Mouse (Mus musculus) cerebellum, postnatal 4 days (tissue): ENCODE measurements around the gene Camta1.

Experiments
- DNase-seq, 2 experiments: peaks; one replicate each; pipeline ENCODE4 v3.0.0; 2022; ENCODE audit warnings: low spot score in 2 of 2, mixed read lengths in 1 of 2

Camta1 gene

GRCm38 (mm10) chr4:151738875-151739274, 122.8 kb downstream of the Camta1 start:
- DNase-seq: no peak

GRCm38 (mm10) chr4:151738280-151738679, 123.4 kb downstream of the Camta1 start:
- DNase-seq: peak in 1 of 2 experiments; percentile 42

DNA sequence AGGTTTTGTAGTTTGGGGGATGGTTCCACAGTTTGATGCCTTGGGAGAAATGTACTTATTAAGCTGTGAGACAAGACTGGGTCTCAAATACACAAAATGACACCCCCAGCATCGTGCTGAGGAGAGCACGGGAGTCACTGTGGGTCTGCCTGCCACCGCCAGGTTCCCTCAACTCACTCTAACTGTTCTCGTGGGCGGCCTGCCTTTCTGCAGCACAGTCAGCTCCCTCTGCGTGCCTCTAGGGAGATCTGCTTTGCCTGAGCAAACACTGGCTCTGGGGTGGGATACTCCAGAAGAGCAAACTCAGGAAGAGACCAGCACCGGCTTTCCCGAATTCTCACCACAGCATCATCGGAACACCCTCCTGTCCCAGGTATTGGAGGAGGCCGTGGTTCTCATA, 129.0 kb downstream of the Camta1 start:
- no peak for DNase-seq

DNA sequence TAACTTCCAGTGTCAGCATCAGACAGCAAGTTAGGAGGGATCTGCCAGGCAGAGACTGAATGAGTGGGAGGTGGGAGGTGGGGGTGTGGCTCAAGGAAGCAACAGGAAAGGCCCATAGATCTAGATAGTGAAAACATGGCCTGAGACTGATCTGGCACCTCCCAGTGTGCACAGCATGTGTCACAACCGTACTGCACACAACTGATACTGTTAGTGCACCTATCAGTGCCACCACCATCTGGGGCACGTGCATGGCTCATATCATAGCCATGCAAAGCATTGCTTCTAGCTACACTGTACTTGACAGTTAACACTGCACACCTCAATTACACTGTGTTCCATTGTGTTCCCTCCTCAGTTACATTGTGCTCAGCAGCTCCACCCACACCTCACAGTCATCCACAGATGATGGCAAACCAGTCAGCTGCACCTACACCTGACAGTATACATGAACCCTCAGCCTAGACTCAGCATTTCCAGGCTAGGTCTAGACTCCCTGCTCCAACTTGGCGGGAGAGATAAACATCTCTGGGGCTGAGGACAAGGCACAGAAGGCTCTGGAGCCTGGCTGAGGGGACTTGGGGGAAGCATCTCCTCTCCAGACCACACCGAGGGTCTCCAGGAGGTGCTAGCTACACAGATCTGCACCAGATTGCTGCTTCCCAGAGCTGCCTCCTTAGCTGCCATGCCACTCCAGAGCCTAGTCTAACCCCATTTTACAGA, 131.5 kb downstream of the Camta1 start:
- no peak for DNase-seq

DNA sequence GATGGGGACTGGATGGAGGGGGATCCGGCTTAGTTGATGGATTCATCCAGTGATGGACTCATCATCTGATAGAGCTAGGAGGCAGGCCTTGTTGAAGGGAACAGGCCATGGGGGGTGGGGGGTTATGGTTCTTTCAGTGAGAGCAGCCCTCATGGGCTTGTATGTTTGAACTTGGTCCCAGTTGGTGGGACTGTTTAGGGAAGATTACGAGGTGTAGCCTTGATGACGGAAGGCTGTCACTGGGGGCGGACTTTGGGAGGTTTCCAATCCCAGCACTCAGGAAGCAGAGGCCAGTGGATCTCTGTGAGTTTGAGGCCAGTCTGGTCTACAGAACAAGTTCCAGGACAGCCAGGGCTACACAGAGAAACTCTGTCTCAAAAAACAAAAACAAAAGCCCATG, 132.6 kb downstream of the Camta1 start:
- no peak for DNase-seq

GRCm38 (mm10) chr4:151728391-151729065, 133.1 kb downstream of the Camta1 start:
- no peak for DNase-seq

DNA sequence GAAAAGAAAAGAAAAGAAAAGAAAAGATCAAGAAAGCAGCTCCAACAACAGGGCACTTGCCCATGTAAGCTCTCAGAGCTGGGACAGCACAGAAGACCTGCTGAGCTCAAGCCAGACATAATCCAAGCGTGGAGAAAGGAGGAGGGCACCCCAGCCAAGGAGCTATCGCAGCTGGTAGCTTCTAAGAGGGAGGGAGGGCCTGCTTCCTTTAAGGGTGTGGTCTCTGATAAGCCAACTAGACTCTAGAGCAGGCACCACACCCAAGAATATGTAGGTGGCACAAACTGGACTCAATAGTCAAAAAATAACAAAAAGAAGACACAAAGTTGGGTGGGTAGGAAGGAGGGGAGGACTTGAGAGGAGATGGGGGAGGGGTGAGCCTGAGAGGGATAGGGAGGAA, 135.3 kb downstream of the Camta1 start:
- no peak for DNase-seq

DNA sequence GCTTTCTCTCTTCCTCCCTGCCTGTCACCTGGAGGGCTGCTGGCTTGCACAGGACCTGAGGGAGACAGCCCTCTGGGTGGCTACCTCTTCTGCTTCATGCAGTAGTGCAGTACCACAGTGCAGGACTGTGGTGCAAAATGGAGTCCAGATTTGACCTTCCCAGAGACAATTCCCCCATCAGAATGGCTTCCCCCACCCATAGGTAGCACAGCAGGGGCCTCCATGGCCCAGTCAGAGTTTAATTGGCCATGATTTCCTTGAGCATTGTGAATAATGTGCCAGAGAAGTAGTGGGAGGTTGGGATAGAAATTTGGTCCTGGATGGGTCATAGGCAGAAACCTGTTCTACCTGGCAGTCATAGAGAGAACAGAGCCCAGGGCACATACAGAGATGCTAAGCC, 136.8 kb downstream of the Camta1 start:
- DNase-seq: no peak

- DNase-seq: no peak
Observed at GRCm38 (mm10) chr4:151720722-151721467, 140.8 kb downstream of the Camta1 start.

DNA sequence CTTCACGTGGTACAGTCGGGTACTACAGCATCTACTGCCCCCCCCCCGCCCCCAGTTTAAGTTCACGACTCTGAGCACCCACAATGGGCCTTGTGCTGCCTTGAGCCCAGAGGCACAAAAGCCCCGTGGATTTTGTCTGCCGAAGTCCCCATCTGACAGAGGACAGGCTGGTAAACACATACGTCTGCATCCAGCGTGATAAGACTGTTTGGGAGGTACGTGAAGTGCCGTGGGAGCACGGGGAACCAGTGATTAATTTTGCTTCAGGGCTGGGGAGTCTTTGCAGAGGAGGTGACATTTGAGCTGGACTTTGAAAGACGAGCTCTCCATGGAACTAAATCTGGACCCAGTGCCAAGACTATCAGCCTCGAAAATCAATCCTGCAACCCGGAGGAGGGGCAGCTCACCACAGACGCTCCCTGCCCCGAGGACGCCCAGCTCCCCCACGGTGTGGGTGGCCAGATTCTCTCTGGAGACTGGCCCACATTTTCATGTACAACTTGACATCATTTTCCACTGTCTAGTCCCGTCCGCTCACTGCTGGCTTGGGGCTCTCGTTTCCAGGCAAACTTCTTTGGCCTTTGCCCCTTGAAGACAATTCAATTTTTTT, 142.7 kb downstream of the Camta1 start:
- DNase-seq: no peak

- no peak for DNase-seq
Observed at GRCm38 (mm10) chr4:151717864-151718263, 143.8 kb downstream of the Camta1 start.

GRCm38 (mm10) chr4:151713714-151714113, 148.0 kb downstream of the Camta1 start:
- no peak for DNase-seq

DNA sequence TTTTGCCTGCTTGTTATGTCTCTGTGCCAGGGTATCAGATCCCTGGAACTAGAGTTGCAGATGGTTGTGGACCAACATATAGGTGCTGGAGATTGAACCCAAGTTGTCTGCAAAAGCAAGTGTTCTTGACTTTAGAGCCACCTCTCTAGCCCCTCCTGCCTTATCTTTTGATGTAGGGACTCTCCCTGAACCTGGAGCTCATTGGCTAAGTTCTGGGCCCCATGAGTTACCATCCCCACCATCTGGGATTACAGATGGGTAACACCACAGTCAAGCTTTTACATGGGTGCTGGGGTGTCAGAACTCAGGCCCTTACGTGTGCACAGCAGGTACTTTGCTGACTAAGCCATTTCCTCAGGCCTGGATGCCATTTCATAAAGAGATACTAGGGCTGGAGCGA, 150.3 kb downstream of the Camta1 start:
- no peak for DNase-seq

GRCm38 (mm10) chr4:151710522-151710921, 151.2 kb downstream of the Camta1 start:
- no peak for DNase-seq

DNA sequence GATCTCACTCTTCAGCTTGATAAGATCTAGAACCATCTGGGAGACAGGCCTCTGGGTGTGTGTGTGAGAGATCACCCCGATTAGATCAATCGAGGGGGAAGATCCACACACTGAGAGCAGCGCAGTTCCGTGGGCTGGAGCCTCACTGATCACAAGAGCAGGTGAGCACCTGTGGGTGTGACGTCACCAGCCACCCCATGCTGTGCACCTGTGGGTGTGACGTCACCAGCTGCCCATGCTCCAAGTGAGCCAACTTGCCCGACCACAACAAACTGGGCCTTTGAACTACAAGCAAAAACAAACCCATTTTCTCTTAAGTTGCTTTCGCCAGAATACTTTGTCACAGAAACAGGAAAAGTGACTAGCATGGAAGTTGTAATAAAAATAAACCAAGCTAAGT, 152.4 kb downstream of the Camta1 start:
- DNase-seq: no peak

- no peak for DNase-seq
Observed at GRCm38 (mm10) chr4:151703069-151703735, 158.5 kb downstream of the Camta1 start.

DNA sequence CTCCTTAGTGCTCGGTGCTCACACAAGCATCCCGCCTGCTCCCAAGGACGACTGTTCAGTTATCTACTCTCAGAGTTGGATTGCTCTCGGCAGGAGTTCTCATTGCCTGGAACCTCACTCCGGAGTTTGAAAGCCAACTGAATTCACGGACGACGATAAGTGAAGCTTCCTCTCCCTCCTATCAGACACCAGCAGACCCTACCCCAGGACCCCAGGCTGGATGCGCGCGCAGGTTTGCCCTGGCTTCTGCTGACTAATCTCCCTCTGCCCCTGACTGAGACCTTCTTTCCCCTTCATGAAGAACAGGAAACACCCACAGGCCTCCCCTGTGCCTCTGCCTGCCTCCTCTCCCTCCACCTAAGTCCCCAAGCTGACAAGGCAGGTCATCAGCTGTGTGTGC, 159.2 kb downstream of the Camta1 start:
- DNase-seq: no peak

DNA sequence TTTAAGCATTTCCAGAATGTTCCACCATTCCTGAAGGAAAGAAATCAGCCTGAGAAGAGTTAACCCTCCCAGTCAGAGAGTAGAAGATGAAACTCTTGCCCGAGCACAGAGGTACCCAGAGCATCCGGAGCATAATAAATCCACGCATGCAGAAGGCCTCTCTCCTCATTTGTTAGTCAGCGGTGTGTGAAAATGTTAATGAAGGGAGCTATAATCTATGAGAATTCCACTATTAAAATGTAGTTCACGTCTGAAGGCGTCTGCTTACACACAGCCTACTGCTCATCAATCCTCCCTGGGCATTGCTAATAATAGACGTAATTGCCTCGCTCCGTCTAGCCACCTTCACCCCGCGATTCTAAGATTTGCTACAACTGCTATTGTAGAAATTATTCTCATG, 165.7 kb downstream of the Camta1 start:
- DNase-seq: no peak

GRCm38 (mm10) chr4:151694531-151694930, 167.1 kb downstream of the Camta1 start:
- DNase-seq: no peak

DNA sequence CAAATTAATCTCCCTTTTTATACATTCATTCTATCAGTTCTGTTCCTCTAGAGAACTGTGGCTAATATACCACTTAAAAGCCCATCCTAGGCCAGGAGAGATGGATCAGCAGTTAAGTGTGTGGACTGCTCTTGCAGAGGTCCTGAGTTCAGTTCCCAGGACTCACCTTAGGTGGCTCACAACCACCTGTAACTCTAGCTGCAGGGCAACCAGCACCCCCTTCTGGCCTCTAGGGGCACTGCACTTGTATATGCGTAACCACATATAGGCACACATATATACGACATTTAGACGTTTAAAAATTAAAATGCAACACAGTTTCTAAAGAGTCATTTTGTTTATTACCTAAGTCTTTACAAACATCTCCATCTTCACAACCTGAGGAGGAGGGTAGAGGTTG, 167.6 kb downstream of the Camta1 start:
- no peak for DNase-seq

DNA sequence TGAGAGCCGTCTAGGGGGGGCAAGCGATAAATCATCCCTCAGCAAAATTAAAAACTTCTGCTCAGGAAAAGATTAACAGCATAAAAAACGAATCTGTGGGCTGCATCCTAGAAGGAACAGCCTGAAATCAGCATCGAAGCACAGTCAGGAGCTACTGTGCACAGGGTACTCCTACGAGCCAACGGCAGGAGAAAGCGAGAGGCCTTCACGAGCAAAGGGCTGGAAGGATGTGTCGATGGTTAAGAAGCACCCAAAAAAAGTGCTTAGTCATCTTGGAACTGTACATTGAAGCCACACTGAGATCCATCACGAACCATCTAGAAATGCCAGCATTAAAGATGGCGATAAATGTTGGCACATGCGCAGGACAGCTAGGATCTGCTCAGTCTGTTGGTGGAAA, 171.6 kb downstream of the Camta1 start:
- DNase-seq: no peak

DNA sequence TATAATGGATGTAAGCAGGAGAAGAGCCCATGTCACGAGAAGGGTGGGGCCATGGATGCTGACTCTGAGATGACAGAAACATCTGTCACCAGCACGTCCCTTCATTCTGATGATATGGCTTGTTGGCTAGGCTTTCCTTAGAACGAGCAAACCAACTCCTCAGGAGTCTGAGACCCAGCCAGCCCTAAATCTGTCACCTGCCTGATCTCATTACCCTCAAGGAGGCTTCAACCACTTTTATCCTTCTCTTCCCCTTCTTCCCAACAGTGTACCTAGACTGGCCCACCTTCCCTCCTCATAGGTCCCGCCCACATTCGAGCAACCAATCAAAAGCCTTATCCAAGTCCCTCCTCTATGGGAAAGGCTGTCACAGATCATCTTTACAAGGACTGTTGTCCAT, 173.5 kb downstream of the Camta1 start:
- no peak for DNase-seq
